Mouse (Mus musculus) midbrain, embryonic 11.5 days (tissue): ENCODE measurements around the gene Ssh1. TPM values are rescaled to one million over a fixed set of nuclear protein-coding genes. Genes with fewer than 3 reads are reported as not detected.
A peak's percentile ranks its signal among the peaks of the same experiment; 100 is the strongest.

Experiments used
- ATAC-seq: fragments of 200-750 bp; cut with Nextera tagmentation; 2 replicates; pipeline ENCODE4 v1.8.0; 2017; ENCODE audit warnings: moderate TSS enrichment, moderate library complexity; ENCODE audit not compliant: low FRiP score
- DNase-seq: peaks from one replicate; pipeline ENCODE4 v3.0.0; 2015; ENCODE audit warnings: low spot score; ENCODE audit errors: missing footprints
- H3K27ac ChIP-seq: fragments of 300-500 bp; sonication (generic); 2 replicates; pipeline ENCODE4 v1.5.1; 2014; ENCODE audit warnings: low read depth, low read length
- H3K27me3 ChIP-seq: fragments of 300-500 bp; sonication (generic); 2 replicates; pipeline ENCODE4 v1.6.1; 2014; ENCODE audit warnings: mild to moderate bottlenecking, low read length, moderate library complexity, mixed read lengths; ENCODE audit not compliant: control insufficient read depth, insufficient read depth
- H3K36me3 ChIP-seq: fragments of 300-500 bp; sonication (generic); 2 replicates; pipeline ENCODE4 v1.6.1; 2014; ENCODE audit warnings: mild to moderate bottlenecking, low read length, moderate library complexity, mixed read lengths; ENCODE audit not compliant: control insufficient read depth, insufficient read depth
- H3K4me1 ChIP-seq: fragments of 300-500 bp; sonication (generic); 2 replicates; pipeline ENCODE4 v1.6.1; 2014; ENCODE audit warnings: low read length; ENCODE audit not compliant: control insufficient read depth, insufficient read depth
- H3K4me2 ChIP-seq: fragments of 300-500 bp; sonication (generic); 2 replicates; pipeline ENCODE4 v1.6.1; 2014; ENCODE audit warnings: mild to moderate bottlenecking, moderate library complexity
- H3K4me3 ChIP-seq: fragments of 300-500 bp; sonication (generic); 2 replicates; pipeline ENCODE4 v1.5.1; 2014; ENCODE audit warnings: low read depth, low read length
- H3K9ac ChIP-seq: fragments of 300-500 bp; sonication (generic); 2 replicates; pipeline ENCODE4 v1.6.1; 2014; ENCODE audit warnings: low read length
- H3K9me3 ChIP-seq: fragments of 300-500 bp; sonication (generic); 2 replicates; pipeline ENCODE4 v1.6.1; 2016; ENCODE audit warnings: low read length; ENCODE audit not compliant: control insufficient read depth
- WGBS: fragments of 180-500 bp; shearing (Covaris S2); extraction: QIAGEN DNeasy Blood & Tissue Kit; methylation state at CpG from one replicate; pipeline ENCODE4 v1.1.7; 2014; 5-methylcytosine and 5-hydroxymethylcytosine counted together
- polyA plus RNA-seq: library from polyadenylated mRNA; unstranded; fragments of >200 nt; fragmentation: Nextera tagmentation; extraction: Ambion mirVana; gene quantifications from 2 replicates; pipeline ENCODE4 v1.2.1, GENCODE M21; 2014

Gene Ssh1
- polyA plus RNA-seq, 1 experiment from 2014 or later = 18.8 TPM

GRCm38 (mm10) chr5:113951693-113952071 lies 42.0 kb downstream of the Ssh1 start:
- Histone ChIP-seq H3K4me2 (no peak overlapping the region), H3K27ac (no peak overlapping the region), H3K9ac (no peak overlapping the region), H3K36me3 (peaks cover 9% of the 10 kb centered on the region; the same call in 1 of the 2 replicates), H3K27me3 (no peaks in the 10 kb centered on the region), H3K9me3 (no peaks in the 10 kb centered on the region), H3K4me3 (no peak overlapping the region), H3K4me1 (no peaks in the 10 kb centered on the region)
- DNase-seq = no peak
- 91% methylated on average over 11 of the region's 11 CpGs for WGBS
- ATAC-seq = no peak

DNA sequence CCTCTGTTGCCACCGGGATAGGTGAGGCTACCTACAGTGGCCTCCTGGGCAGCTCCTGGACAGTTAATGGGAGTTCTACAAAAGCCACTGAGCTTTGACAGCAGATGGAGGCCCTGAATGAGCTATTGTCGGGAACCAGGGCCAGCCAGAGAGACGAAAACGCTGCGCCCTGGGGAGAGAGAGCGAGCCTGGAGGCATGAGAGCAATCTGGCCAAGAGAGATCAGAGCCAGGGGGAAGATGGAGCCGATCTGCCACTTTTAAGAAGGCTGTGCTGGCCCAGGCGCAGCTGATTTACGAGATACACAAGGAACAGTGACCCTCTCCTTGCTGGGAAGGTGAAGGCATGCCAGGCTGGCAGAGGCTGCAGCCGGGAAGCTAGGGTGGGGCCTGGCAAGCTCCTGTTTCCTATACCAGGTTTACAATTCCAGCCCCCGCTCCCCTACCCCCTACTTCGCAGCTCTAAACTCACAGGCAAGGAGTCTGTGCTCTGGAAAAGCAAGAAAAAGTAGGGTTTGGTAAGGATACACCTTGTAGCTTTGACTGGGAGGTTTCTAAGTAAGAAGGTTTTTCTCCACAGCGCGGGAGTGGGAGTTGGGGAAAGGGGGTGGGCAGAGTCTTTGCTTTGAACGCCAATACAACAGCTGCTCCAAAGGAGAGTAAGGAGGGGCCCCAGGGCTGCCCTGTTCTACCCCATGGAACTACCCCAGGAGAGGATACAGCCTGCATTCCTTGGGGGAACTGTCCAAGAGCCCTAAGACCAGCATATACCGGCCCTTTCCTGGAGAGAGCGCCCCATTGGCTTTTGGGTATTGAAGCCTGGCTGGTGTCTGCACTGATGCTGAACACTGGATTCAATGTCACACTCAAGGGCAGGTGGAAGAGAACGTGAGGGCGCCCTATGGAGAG lies 42.7 kb downstream of the Ssh1 start:
- H3K4me3 ChIP-seq = no peak overlapping the region
- H3K36me3 ChIP-seq = peaks cover 12% of the 10 kb centered on the region
- H3K4me2 ChIP-seq = no peak overlapping the region
- H3K9ac ChIP-seq = no peak overlapping the region
- no peaks in the 10 kb centered on the region for H3K27me3 ChIP-seq
- ATAC-seq (no peak), DNase-seq (no peak)
- H3K9me3 ChIP-seq = no peaks in the 10 kb centered on the region
- WGBS = 86% methylated on average over 19 of the region's 19 CpGs
- H3K4me1 ChIP-seq = no peaks in the 10 kb centered on the region
- no peak overlapping the region for H3K27ac ChIP-seq

DNA sequence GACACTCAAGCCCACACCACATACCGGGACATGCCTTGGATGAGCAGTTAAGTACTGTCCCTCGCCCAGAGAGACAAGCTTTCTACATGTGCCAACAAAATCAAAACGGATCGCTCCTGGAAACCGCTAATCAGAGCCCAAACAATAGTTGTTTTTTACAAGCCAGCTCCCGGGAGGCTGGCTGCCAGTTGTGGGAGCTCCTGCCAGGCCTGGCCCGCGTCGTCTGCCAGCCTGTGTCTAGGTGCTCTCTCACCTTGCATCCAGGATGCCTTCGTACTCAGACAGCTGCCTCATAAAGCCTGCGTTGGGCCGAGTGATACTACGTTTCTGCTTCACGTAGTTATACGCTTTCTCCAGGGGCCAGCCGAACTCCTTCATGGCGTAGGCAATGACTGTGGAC lies 43.6 kb downstream of the Ssh1 start:
- no peaks in the 10 kb centered on the region for H3K4me1 ChIP-seq
- H3K4me3 ChIP-seq = no peak overlapping the region
- ATAC-seq (no peak), DNase-seq (no peak)
- no peak overlapping the region for H3K9ac ChIP-seq
- no peaks in the 10 kb centered on the region for H3K27me3 ChIP-seq
- no peak overlapping the region for H3K27ac ChIP-seq
- no peaks in the 10 kb centered on the region for H3K9me3 ChIP-seq
- no peak overlapping the region for H3K4me2 ChIP-seq
- WGBS = 94% methylated on average over 17 of the region's 17 CpGs
- peaks cover 20% of the 10 kb centered on the region for H3K36me3 ChIP-seq

DNA sequence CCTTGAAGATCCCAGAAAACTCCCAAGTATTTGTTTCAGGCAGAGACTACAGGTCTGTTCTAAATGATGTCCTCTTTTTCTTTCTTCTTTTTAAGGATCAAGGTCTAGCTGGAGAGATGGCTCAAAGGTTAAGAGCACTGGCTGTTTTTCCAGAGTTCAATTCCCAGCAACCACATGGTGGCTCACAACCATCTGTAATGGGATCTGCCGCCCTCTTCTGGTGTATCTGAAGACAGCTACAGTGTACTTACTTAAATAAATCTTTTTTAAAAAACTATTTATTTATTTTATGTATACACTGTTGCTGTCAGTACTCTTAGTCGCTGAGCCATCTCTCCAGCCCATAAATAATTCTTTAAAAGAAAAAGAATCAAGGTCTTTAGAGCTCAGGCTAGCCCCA lies 46.4 kb downstream of the Ssh1 start:
- WGBS = 58% methylated on average over 2 of the region's 2 CpGs
- H3K4me3 ChIP-seq = no peak overlapping the region
- H3K36me3 ChIP-seq = peaks cover 28% of the 10 kb centered on the region
- DNase-seq (no peak), ATAC-seq (no peak)
- H3K9me3 ChIP-seq = no peaks in the 10 kb centered on the region
- no peak overlapping the region for H3K4me2 ChIP-seq
- H3K4me1 ChIP-seq = peaks cover 2% of the 10 kb centered on the region; the same call in 1 of the 2 replicates
- no peak overlapping the region for H3K9ac ChIP-seq
- H3K27ac ChIP-seq = no peak overlapping the region
- H3K27me3 ChIP-seq = no peaks in the 10 kb centered on the region

DNA sequence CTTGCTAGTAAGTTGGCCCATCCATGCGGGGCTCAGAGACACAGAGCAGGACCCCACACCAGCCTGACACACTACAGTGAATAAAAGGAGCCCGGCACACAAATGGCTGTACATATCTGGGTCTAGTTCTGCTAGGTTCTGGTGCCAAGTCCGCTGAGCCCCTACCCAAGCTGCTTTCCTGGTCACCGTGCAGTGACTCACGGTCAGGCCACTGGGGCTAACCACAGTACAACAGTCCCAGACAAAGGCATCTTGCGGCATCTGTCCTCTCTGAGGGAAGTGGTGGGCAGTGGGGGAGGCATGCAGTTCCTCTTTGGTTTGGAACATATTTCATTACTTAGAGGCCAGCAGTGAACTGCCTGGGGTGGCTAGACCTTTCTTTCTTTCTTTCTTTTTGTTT lies 48.6 kb downstream of the Ssh1 start:
- Histone ChIP-seq H3K9ac (no peak overlapping the region), H3K27ac (no peak overlapping the region), H3K36me3 (peaks cover 31% of the 10 kb centered on the region), H3K4me1 (peaks cover 2% of the 10 kb centered on the region; the same call in 1 of the 2 replicates), H3K4me3 (no peak overlapping the region), H3K27me3 (no peaks in the 10 kb centered on the region), H3K9me3 (no peaks in the 10 kb centered on the region), H3K4me2 (no peak overlapping the region)
- no peak for ATAC-seq
- no peak for DNase-seq
- 88% methylated on average over 6 of the region's 6 CpGs for WGBS

- Histone ChIP-seq H3K27me3 (no peaks in the 10 kb centered on the region), H3K4me3 (no peak overlapping the region), H3K36me3 (peaks cover 32% of the 10 kb centered on the region), H3K4me1 (peaks cover 2% of the 10 kb centered on the region; the same call in 1 of the 2 replicates), H3K9ac (no peak overlapping the region), H3K27ac (no peak overlapping the region), H3K9me3 (no peaks in the 10 kb centered on the region), H3K4me2 (no peak overlapping the region)
- no peak for DNase-seq
- 81% methylated on average over 12 of the region's 12 CpGs for WGBS
- no peak for ATAC-seq
These were observed 50.4 kb downstream of the Ssh1 start for GRCm38 (mm10) chr5:113943328-113943727.

DNA sequence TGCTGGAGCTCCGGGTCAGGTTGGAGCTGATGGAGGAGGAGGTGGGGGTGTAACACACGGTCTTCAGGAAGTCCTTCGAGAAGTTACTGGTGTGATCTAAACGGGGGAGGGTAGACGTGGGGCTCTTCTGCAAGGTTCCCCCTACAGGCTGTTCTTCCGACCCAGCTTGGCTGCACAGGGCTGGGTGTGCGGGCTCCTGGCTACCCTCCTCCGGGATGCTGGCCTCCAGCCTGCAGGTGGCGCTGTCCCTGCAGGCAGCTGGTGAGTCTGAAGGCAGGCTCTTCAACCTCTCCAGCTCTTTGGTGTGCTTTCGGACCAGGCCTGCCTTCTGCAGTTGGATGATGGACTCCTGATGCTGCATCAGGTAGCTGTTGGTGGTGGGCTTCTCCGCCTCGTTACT lies 51.1 kb downstream of the Ssh1 start:
- ATAC-seq (0 out of 2 replicates have a peak, but pooled peaks have one; percentile 27), DNase-seq (peak; percentile 88)
- Histone ChIP-seq H3K9ac (no peak overlapping the region), H3K27me3 (no peaks in the 10 kb centered on the region), H3K9me3 (no peaks in the 10 kb centered on the region), H3K4me1 (peaks cover 6% of the 10 kb centered on the region), H3K27ac (no peak overlapping the region), H3K4me3 (no peak overlapping the region), H3K36me3 (peaks cover 32% of the 10 kb centered on the region), H3K4me2 (no peak overlapping the region)
- WGBS = 89% methylated on average over 12 of the region's 12 CpGs

DNA sequence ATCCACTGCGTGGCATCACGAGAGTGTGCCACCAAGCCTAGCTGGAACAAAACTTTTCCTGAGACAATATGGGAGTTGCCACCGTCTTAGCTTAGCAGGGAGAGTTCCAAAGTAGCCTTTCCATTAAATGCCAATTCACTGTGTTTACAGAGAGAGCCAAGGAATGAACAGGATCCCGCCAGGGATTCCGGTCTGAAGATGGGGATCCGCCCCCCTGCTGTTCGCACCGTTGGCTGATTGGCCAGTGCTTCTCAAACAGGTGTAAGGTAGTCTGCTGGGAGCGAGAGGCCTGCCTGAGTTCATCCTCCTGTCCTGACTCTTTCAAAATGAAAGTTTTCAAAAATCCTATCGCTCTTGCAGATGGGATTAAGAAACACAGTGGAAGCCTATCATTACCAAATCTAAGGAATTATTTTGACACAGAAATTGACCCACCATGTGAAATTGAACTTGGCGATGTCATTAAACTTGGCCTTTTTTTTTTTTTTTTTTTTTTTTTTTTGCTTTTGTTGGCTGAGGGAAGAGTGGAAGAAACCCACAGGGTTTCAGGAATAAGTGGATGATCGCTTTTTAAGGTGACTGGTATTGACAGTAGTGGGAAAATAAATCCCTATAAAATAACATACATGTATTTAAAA lies 54.3 kb downstream of the Ssh1 start:
- 47% methylated on average over 12 of the region's 12 CpGs for WGBS
- no peak for DNase-seq

GRCm38 (mm10) chr5:113937650-113938049 lies 56.0 kb downstream of the Ssh1 start:
- H3K27me3 ChIP-seq = no peaks in the 10 kb centered on the region
- H3K27ac ChIP-seq = no peak overlapping the region
- WGBS = 60% methylated on average over 7 of the region's 7 CpGs
- H3K4me2 ChIP-seq = no peak overlapping the region
- H3K9ac ChIP-seq = no peak overlapping the region
- no peak for DNase-seq
- H3K36me3 ChIP-seq = peaks cover 14% of the 10 kb centered on the region
- H3K4me1 ChIP-seq = peaks cover 6% of the 10 kb centered on the region
- H3K9me3 ChIP-seq = no peaks in the 10 kb centered on the region
- no peak for ATAC-seq
- H3K4me3 ChIP-seq = no peak overlapping the region

More for the DNA sequence above, 54.3 kb downstream of the Ssh1 start:
- H3K9me3 ChIP-seq = no peaks in the 10 kb centered on the region
- ATAC-seq = no peak
- H3K27me3 ChIP-seq = no peaks in the 10 kb centered on the region
- H3K4me2 ChIP-seq = no peak overlapping the region
- H3K36me3 ChIP-seq = peaks cover 21% of the 10 kb centered on the region
- no peak overlapping the region for H3K9ac ChIP-seq
- H3K4me3 ChIP-seq = no peak overlapping the region
- H3K27ac ChIP-seq = no peak overlapping the region
- peaks cover 8% of the 10 kb centered on the region for H3K4me1 ChIP-seq
